Mouse (Mus musculus) E14TG2a.4 (cell line): Measurements from ENCODE around the gene Syt1.

Experiments
- CTCF ChIP-seq: conservative IDR thresholded peaks from 2 replicates; pipeline ENCODE4 v1.5.1; 2014; ENCODE audit warnings: low read length
- POU5F1 ChIP-seq: IDR thresholded peaks from 2 replicates; pipeline ENCODE4 v1.6.1; 2014; ENCODE audit warnings: low read length, borderline replicate concordance

DNA sequence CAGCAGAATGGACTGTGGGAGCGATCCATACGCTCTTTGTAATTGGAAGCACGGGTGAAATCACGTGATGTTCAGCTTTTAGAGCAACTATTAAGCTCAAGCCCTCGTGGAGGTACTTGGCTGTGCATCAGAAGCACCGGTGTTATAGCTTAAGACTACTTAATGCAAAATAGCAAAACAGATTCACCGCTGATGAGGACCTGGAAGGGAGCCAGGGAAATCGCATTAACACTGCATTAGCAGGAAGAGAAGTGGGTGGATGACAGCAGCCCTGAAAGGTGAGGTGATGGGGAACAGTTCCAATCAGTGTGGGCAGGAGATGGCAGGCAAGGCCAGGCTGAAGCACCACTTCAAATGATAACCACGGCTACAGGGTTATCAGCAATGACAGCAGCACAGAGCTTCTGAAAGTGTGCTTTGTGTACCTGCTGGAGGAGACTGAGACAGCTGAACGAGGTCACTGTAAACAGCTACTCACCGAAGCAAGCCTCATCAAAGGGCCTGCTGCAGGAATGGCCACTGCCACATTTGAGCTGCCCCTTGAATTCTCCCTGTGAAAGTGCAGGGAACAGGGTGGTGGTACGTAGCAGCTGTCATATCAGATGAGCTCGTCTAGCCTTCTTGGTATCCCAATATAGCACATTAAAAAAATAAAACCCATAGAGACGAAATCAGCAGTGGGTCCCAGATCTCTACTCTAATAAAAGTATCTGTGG lies 330.9 kb downstream of the Syt1 start:
- TF ChIP-seq CTCF, result no peak
- TF ChIP-seq POU5F1, result no peak
